Mouse (Mus musculus) adrenal gland, adult 8-10 months (tissue): ENCODE data around the gene Clybl. TPM values are rescaled to one million over a fixed set of nuclear protein-coding genes. Genes with fewer than 3 reads are reported as not detected.
A peak's percentile ranks its signal among the peaks of the same experiment; 100 is the strongest.

Experiments
- DNase-seq: peaks from one replicate; pipeline ENCODE4 v3.0.0; 2022
- total RNA-seq, 4 experiments: library from RNA; stranded (reverse); gene quantifications; 2 replicates each; pipeline ENCODE4 v1.2.4; 2022

The Clybl gene
- total RNA-seq: 10 to 100 TPM; 49.7 to 81.2 (median 66.3) TPM

DNA sequence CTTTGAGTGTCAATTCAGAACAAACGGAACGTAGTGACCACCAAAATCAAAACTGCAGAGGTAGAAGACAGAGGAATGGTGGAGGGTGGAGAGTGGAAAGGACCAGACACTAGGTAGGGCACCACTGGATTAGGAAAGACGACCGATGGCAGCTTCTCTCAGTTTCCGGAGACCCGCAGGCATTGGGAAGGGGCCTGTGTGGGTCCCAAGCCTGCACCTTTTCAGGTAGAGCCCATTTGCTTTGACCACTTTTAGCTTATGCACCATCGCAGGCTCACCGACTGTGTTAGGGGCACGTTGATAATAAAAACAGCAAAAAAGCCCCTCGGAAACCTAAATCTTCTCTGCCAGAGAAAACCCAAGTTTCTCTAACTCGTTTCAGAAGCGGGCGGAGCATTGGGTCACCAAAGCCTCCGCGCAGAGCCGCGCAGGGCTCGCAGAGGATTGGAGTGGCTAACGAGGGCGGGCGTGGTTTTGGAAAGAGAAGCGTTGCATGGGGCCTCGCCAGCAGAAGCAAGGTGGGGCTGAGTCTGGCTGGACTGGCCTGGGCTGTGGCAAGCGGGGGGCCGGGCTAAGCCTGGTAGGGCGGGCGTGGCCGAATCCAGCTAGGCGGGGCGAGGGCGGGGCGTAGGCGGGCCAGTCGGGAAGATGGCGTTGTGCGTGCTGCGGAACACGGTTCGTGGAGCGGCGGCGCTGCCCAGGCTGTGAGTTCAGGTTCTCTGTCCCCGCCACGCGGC, at the start of gene Clybl:
TSS of gene Clybl (plus strand) at position 627 of the 737 bp plus-strand sequence.
- peak; percentile 94 for DNase-seq

DNA sequence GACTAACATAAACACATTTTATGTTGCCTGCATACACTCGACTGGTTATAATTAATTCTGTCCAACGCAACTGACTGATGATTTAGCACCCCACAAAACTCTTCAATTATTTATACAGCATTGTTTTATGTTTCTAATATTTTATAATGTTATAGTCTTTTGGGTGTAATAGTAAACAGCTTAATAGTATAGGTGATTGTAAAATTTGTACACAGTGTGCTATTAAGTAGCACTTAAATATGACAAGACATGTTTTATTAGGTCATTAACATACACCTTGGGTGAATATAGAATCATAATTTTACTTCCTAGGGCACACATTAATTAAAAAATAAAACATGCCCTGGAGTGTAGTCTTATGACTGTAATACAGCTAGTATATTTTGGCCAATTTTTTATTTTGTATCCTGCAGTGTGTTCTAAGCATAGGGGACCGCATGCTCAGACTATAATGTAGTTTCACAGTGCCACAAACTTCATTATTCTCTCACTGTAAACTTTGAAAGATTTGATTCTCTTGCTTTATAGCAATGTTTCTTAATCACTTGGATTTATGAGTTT, 45.1 kb upstream of the Clybl start:
- DNase-seq: no peak

DNA sequence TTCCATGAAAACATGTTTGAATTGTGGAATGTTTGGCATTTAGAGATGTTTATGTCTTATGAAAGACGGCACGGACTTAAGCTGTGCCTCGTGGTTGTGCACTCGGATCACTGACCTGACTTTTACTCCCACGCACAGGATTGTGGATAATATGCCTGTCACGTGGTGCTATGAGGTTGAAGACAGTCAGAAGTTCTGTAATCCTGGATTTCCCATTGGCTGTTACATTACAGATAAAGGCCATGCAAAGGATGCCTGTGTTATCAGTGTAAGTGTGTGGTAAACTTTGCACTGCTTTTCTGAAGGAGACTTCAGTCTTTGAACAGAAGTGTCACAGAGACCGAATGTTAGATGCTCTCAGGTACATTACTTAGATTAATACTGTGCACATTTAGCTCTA, 44.3 kb upstream of the Clybl start:
- no peak for DNase-seq

DNA sequence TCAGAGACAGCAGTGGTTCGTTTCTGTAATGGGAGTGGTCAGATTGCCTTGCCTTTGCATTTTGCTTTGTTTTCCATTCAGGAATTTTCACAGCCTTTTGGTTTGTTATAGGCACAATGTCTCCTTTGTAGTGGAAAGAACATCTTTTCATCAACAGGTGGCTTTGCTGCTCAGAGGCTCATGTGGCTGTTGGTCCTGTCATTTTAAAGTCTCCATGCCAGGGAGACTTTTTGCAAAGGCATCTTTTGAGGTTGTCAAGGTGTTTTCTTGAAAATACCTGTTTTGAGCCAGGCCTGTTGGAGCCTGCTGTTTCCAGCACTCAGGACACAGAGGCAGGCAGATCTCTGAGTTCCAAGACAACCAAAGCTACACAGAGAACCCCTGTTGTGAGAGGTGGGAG, 41.4 kb upstream of the Clybl start:
- DNase-seq: no peak

DNA sequence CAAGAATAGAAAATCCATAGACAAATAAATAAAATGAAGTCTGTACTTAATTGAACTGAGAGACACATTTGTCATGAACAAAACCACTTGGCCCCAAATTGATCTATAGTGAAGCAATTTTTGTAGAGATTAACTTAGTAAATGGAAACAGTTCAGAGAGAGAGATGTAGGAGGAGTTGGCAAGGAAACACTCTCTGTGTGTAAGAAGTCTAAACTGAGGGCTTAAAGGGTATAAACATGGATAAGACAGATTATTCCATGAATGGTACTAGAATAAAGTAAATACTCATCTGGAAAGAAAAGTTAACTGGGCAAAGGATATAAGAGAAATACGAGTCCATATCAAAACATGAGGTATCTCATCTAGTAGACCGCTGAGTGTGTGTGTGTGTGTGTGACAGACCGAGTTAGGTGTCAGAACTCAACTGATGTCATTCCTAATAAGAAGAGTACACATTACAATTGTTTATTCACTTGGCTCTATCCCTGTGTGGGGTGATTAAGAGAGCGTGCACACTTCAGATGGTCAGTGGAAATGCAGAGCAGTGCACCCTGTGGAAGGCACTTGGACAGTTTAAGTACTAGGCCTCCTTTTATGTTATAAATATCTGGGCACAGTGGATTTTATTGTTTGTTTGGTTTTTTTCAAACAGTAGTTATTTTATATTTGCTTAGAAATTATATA, 37.8 kb upstream of the Clybl start:
- no peak for DNase-seq

DNA sequence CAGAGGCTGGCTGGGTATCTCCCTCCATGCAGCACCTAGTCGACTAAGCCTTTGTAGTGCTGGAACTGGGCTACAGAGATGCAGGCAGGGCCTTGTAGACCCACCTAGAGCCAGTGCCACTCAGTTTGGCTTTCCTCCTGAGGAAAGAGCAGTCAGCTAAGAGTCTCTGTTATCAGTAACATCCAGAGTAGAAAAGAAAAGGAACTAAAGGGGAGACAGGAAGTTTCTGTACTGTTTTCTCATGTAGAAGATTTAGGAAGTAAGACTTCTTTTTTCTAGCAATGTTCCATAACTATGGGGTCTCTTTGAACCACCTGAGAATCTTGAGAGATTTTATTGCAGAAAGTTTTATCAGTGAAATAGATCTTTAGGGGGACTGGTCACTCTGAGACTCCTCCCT, 36.1 kb upstream of the Clybl start:
- DNase-seq: no peak

DNA sequence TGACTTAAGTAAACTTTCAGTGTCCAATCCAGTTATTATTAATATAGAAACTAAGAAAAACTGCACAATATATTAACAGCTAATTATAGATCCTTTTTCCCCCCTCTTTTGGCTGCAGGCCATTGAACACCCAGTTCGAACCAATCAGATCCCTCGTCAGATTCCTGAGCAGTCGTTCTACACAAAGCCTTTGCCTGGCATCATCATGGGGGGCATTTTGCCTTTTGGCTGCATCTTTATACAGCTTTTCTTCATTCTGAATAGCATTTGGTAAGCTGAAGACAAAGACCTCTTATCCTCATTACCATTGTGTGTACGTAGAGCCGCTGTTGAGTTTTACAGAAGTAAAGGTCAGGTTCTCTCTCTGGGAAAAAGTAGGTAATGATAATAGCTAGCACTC, 30.9 kb upstream of the Clybl start:
- DNase-seq: no peak

DNA sequence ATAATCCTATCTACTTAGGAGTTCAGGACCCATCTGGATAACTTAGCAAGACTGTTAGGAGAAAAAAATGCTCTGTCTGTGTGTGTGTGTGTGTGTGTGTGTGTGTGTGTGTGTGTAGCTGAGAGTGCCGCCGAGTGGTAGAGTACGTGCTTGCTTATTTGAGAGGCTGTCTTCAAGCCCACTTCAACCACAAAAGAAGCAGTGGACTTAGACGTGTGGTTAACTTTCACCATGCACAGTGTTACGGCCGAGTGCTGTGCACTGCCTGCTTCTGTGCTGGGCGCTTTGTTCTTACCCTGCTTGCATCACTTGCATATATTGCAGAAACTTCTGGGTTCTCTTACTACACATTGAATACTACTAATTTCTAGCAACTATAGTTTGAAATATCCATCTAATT, 23.8 kb upstream of the Clybl start:
- no peak for DNase-seq

DNA sequence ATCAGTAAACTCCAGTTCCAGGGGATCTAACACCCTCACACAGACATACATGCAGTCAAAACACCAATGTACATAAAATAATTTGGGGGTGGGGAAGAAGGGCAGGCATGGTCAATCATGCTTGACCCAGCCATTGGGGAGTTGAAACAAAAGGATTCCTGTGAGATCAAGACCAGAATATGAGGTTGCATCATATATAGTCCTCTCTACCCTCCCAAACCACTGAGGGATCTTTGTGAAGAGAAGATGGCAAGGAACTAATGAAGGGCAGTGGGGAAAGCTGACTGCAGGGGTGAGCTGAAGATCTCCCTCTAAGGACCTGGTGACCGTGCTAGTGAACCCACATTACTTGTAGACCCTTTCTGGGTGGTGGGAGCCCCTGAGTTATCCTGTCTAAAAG, 20.6 kb upstream of the Clybl start:
- no peak for DNase-seq

DNA sequence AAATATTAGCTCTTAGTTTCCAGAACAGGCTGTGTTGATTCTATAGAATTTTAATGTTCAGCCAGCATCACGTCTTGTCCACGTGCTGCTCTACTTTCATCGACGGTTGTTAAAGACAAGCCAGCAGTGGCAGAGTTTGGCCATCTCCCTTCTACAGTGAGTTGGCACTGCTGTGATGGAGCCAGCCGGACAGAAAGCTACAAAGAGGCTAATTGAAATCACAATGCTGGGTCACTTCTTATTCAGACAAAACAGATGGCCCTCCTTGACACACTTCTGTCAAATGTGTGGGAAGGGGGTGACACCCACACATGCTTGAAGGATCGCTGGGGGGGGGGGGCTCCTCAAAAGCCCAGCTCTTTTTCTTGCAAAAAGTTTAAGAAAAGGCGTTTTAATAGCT, 12.6 kb upstream of the Clybl start:
- no peak for DNase-seq

DNA sequence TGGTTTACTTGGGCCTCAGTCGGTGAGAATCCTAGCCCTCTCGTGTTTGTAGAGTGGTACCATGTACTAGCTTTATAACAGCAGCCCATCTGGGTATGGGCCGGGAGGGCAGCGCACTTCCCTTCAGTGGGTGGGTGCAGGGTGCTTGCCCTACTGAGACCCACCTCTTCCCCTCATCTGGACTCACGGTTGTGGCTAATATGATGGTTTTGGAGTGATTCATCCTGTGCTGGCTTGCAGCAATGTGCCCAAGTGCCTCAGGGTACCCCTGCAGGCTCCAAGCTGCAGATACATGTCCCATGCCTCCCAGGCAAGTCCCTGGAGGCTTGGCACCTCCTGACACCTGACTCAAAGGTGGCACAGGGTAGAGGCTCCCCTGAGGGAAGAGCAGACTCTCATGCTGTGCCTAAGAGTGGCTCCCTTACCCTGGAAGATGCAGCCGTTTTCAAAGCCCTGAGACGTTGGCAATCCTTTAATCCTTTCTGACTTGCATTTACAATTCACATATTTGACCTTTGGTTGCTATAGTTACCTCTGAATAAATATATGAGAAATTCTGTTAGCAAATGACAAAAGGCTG, 11.2 kb upstream of the Clybl start:
- DNase-seq: no peak

DNA sequence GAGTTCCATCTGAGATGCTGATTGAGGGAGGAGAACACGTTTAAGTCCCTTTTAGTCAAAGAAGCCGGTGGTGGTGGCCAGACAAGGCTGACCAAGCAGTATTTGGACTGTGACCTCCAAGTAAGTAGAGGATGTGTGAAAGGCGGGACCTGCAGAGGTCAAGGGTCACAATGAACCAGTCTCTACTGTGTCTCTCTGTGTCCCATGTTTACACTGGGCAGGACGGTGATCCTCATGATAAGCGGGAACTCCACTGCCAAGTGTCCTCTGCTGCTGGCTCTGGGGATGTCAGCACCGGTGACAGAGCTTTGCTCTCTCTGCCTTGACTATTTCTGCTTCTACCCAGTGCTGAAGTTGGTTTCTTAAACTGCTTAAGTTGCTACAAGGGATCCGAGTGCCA, 10.5 kb upstream of the Clybl start:
- DNase-seq: no peak

DNA sequence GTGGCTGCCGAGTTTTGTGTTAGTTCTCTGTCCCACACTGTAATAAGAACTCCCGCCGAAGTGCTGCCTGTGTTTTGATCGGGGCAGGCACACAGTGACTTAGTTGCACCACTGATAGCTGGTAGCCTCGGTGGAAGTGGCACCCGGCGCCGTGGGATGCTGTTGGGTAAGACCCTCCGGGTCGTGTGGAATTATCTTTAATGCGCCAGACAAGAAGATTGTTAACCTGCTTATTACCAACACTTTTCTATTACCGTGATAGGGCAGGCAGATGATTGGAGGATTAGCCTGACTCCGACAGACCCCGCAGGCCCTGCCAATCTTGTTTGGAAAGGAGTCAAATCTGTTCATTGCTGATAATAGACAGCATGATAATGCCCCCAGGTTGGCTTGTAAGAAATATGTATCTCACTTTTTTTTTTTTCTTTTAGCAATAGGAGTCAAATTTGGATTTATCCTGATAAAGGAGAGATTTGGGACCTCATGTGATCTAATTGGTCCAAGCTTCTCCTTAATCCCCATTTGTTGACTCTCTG, 5.2 kb upstream of the Clybl start:
- DNase-seq: no peak

DNA sequence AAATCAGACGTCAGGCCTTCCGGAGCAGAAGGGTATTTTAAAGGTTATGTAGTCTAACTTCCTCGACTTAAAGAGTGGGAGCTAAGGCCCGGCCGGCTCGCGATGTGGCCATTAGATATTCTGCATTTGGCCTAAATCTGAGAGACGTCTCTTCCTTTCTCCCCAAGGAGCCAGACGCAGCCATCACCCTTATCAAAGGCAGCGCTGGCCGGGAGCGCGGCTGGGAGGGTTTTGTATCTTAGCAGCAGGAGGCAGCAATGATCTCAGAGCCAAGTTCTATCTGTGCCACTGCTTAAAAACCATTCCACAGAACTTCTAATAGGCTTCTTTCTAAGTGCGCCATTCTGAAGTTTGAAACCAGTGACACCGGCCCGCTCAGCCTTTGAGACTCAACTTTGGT, 2.2 kb upstream of the Clybl start:
- DNase-seq: no peak

DNA sequence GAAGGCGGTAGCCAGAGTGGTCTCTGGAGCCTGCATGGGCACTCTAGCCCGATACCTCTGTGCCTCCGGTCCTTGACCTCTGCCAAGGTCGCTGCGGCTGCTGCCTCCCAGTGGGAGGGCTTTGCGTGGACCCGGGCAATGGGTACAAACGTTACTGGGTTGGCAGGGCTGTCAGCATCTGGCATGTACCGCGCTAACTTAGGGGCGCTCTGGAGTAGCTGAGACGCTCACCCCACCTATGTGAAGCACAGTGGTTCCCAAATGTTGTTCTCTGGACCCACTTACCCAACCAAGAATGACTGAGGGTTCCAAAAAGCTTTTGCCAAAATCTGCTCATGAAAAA, 282 bp downstream of the Clybl start:
- no peak for DNase-seq

DNA sequence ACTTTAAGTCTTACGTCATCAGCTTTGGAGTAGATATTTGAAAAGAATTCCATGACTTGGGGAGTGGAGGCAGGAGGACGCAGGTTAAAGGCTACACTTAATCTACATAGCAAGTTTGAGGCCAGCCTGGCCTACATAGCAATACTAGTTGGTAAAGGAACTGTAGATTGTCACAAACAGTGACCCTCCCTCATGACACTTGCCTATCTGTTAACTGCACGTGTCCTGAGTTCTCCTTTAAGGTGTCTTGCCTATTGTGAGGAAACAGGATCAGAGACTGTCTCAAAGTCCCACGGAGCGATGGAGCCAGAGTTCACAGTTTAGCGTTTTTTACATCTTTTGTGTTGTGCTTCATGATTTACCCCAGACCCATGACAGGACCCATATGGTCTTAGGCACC, 716 bp downstream of the Clybl start:
- no peak for DNase-seq

DNA sequence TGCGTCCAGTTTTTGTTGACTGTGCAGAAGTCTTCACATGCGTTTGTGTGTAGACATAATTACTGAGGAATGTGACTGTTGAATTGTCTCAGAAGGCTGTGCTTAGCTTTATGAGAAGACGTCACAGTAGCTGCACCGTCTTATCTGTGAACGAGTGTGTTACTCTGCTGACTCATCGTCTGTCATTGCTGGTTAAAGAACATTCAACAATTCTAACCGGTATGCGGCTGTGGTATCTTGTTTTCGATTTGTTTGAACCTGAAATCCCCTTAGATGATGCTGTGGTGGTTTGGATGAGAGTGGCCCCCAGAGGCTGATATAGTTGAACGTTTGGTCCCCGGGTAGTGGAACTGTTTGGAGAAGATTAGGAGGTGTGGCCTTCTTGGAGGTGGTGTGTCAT, 2.5 kb downstream of the Clybl start:
- DNase-seq: no peak

DNA sequence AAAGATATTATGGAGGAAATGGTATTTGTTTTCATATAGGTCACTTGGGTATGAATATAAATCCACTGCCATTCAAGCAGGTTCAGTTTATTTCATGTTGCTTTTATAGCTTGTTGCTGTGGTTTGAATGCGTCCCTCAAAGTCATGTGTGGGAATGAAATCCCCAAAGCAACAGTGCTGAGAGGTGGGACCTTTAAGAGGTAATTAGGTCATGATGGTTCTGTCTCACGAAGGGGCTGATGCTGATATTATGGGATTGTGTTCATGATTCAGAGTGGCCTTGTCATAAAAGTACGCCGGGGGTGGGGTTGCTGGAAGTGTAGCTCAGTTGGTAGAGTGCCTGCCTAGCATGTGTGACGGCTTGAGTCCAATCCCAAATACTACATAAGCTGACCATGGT, 6.7 kb downstream of the Clybl start:
- DNase-seq: no peak

DNA sequence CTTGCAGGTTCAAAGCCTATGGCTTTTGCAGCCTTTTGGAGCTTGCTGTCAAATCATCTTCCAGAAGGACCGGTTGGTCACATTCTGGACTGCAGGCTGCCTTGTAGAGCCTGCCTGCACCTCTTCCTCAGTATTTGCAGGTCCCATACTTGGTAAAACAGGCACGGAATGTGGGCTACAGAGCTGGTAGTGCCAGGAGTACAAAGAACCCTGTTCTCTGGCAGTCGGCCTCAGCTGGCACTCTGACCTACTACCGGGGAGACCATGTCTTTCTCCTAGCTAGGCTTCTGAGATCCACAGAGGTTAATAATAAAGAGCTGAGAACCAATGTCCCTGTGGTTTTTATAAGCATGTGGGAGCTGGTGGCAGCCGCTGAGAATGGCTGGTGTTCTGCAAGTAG, 8.4 kb downstream of the Clybl start:
- no peak for DNase-seq

DNA sequence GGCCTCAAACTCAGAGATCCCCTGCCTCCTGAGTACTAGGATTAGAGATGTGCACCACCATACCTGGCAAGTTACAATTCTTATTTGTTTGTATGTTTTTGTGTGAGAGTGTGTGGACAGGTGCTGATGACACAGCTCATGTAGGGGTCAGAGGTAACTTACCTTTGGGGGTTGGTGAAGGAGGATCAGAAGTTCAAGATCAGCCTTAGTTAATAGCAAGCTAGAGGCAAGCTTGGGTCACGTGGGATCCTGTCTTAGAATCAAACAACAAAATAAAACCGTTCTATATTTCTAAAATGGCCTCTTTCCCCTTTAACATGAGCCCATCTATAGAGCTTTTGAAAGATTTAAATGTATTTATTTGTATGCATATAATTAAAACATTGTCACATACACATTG, 9.0 kb downstream of the Clybl start:
- no peak for DNase-seq

DNA sequence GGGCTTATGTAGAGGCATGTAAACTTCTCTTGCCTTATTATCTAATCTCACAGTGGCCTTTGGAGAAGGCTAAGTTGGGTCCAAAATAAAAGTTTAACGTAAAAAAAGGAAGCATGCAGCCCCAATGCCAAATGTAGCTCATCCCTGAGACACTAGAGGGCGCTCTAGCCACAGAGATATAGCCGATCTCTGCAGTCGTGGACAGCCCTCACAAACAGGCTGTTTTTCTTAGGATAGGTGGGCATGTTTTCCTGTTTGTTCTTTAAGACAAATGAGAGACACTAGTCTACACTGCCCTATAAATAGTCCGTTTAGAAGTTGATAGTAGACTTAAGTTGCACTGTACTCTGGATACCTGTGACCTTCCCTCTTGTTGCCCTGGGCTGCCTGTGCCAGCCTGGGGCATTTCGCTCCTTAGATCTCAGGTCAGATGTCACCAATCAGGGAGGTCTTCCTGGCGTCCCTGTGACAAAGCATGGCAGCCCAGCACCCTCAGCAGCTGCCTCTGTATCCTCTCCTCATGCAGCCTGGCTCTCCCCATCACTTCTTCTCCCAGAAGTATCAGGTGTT, 9.5 kb downstream of the Clybl start:
- no peak for DNase-seq

DNA sequence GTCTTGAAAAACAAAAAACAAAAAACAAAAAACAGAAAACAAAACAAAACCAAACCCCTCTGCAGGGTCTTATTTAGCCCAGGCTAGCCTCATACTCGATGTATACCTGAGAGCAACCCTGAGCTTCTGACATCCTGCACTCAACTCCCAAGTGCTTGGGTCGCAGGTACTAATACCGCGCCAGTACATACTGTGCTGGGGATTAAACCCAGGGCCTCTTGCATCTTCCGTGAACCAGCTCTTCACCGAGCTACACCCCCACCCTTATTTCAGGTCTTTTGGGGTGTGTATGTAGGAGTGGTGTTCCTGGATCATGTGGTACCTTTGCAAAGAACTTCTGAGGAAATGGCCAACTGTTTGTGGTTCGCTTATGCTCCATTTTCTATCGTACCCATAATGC, 13.1 kb downstream of the Clybl start:
- DNase-seq: no peak

DNA sequence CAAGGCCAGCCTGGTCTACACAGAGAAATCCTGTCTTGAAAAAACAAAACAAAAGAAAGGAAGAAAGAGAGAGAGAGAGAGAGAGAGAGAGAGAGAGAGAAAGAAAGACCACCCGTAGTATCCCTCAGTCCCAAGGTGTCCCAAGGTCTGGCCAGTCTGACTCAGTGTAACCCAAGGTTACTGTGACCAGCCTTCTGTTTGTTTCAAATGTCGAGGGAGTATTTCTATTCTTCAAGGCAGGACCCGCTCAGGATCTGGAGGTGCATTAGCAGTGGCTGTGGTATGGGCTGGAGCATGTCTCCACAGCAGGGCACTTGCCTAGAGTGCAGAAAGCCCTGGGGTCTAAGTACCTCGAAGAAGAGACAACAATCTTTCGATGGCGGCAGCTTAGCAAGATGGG, 15.3 kb downstream of the Clybl start:
- no peak for DNase-seq
